Mouse (Mus musculus) lung, postnatal 36 days (tissue): ENCODE results near the gene Xpa.

Source experiments
- DNase-seq: peaks from one replicate; pipeline ENCODE4 v3.0.0; 2022; ENCODE audit warnings: mixed read lengths

Xpa gene

GRCm38 (mm10) chr4:46138287-46139222, 57.6 kb downstream of the Xpa start, which contains the start of the genes Ncbp1 and Tstd2:
Gene Ncbp1 (plus strand): TSS chr4:46138613.
Gene Tstd2 (minus strand): TSS chr4:46138694.
- DNase-seq = peak; percentile 90

DNA sequence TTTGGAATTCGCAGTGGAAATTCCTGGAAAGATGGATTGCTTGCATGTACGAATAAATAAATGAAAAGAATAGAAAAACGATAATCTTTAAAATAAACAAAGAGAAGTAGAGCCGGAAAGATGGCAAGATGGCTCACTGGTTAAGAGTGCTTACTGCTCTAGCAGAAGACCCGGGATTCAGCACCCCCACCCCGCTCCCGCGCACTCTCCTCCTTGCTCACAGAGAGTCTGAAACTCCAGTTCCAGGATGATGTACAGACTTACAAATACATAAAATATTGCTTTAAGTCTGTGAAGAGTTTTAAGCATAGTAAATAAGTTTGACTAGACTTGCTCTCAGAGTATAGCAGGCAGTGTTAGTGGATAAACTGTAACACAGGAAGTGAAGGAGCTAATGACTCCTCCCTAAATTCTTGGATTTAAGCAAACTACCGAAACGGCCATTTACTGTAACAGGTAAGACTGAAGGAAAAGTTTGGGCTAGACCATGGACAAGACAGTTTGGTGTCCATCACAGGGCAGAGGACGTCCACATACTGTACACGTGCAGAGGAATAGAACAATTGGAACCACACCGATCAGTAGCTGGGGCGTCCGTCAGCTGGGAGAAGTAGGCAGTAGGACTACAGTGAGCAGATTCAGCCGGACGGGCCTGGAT, 58.4 kb downstream of the Xpa start:
- DNase-seq = no peak

DNA sequence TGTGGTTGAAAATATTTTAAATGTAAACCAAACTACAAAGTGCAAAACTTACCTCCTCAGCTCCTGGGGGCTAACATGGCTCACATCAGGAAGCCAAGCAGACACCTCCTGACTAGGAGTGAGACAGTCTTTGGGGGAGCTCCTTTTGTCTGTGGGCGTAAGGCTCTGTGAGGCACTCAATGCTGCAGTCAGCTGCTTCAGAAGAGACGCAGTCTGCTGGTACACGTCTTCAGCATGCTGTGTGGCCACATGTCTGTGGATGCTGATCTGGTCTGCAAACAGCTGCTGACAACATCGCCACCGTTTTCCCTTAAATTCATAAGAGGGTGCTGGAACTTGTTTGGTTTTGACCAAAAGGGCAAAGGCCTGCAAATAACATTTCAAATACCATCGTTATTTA, 64.3 kb downstream of the Xpa start:
- no peak for DNase-seq

DNA sequence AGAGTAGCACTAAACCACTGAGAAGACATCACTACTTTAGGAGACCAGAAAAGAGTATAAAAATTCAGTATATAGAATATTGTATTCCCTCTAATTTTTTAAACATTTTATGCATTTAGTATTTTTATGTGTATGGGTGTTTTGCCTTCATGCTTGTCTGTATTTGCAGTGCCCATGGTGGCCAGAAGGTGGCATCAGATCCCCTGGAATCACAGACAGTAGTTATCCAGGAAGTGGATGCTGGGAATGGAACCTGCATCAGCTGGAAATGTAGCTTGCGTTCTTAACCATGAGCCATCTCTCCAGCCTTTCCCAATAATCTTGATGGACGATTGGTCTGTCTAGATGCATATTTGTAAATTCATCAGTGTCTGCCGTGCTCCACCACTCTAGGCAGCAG, 65.9 kb downstream of the Xpa start:
- DNase-seq = peak; percentile 77

GRCm38 (mm10) chr4:46129311-46130004, 66.7 kb downstream of the Xpa start:
- DNase-seq = no peak

- peak; percentile 76 for DNase-seq
These were observed 69.6 kb downstream of the Xpa start for GRCm38 (mm10) chr4:46126541-46126940.

- no peak for DNase-seq
These were observed 72.8 kb downstream of the Xpa start for GRCm38 (mm10) chr4:46123358-46123757.

DNA sequence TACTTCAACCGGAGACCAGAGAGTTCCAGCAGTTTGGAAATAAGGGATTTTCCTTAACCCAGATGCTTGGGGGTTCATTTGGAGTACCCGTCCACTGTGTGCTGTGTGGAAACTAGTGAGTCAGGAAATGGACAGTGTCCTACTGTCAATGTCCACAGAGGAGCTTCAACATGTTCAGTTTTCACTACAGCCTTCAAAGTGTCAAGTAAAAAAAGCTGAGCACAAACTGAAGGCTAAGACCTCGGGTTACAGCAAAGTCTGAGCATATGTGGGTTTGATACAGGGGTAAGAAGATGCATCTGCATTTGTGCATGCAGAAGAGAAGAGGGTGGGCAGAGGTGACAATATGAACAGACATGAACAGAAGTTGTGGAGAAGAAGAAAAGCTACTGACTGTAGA, 75.3 kb downstream of the Xpa start:
- DNase-seq = no peak

- no peak for DNase-seq
These were observed 76.5 kb downstream of the Xpa start for GRCm38 (mm10) chr4:46119514-46120094.

GRCm38 (mm10) chr4:46117536-46117935, 78.6 kb downstream of the Xpa start:
- DNase-seq = no peak

DNA sequence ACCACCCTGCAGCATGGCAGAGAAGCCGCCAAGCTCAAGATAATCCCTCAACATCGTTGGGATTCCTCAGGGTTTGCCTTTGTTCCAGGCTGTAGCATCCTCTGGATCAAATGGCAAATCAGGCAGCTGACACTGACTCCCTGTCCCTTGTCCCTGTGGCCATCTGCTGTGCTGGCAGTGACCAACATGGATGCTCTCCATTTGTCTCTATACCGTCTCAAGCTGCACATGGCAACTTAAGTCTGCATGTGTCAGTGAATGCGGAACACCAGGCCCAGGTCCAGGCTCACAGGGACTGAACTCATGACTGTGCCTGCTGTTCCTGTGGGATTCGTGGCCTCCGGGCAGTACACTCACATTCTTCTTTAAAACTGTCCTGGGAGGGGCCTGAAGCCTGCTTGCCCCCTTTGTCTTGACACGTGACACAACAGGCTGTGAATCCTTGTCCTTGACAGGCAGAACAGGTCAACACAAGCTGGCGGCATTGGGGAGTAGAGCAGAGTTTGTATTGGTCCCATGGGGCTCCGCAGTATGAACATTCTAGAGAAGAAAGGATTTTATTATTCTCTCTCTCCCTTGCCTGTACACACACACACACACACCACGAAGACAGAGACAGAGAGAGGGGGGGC, 79.5 kb downstream of the Xpa start:
- DNase-seq = no peak

DNA sequence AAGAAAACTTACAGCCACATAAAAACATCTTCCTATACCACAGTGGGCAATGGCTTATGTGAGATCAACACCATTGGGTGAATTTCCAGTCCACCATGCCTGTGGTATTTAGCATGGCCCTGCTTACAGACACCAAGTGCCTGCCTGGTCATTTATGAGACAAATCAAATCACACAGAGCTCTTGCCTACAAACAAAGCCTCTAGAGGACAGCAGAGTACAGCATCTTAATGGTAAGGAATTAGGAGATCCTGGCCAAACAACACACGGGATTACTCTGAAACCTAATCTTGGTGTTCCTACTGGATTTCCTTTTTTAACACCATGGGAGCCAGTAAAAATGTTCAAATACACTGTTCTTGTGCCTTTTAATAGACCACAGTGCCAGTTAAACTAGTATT, 80.8 kb downstream of the Xpa start:
- DNase-seq = no peak

GRCm38 (mm10) chr4:46111361-46111760, 84.8 kb downstream of the Xpa start:
- DNase-seq = no peak

- DNase-seq = no peak
These were observed 86.0 kb downstream of the Xpa start for GRCm38 (mm10) chr4:46110084-46110483.
